Mouse (Mus musculus) heart, adult 2 months (tissue): ENCODE results near the gene Nop56. TPM values are rescaled to one million over a fixed set of nuclear protein-coding genes. Genes with fewer than 3 reads are reported as not detected.

Experiments used
- DNase-seq, 2 experiments: peaks; one replicate each; pipeline ENCODE4 v3.0.0; 2021
- H3K27ac ChIP-seq: fragments of 200-600 bp; 2 replicates; pipeline ENCODE4 v1.8.1; 2022
- H3K27me3 ChIP-seq: fragments of 200-500 bp; 2 replicates; pipeline ENCODE4 v1.6.1; 2012; ENCODE audit warnings: mild to moderate bottlenecking, low read length, inconsistent platforms, mixed read lengths; ENCODE audit not compliant: control insufficient read depth, insufficient read depth
- H3K36me3 ChIP-seq: fragments of 200-500 bp; 2 replicates; pipeline ENCODE4 v1.6.1; 2012; ENCODE audit warnings: low read length, inconsistent platforms; ENCODE audit not compliant: control insufficient read depth, insufficient read depth
- H3K4me1 ChIP-seq: fragments of 200-500 bp; 2 replicates; pipeline ENCODE4 v1.6.1; 2011; ENCODE audit warnings: low read length; ENCODE audit not compliant: control insufficient read depth, insufficient read depth
- H3K4me3 ChIP-seq: fragments of 200-600 bp; 2 replicates; pipeline ENCODE4 v1.8.1; 2022
- H3K79me2 ChIP-seq: fragments of 200-500 bp; replicated peaks from 2 replicates; pipeline ENCODE4 v1.6.1; 2012; ENCODE audit warnings: mild to moderate bottlenecking, inconsistent platforms, low read length, moderate library complexity, mixed read lengths; ENCODE audit not compliant: control insufficient read depth, insufficient read depth
- H3K9ac ChIP-seq: fragments of 200-500 bp; 2 replicates; pipeline ENCODE4 v1.6.1; 2012; ENCODE audit warnings: low read depth, mild to moderate bottlenecking, control low read depth, inconsistent platforms, low read length, mixed read lengths
- CTCF ChIP-seq: fragments of 200-600 bp; IDR thresholded peaks from 2 replicates; pipeline ENCODE4 v1.8.1; 2022; ENCODE audit warnings: antibody characterized with exemption, mild to moderate bottlenecking, moderate library complexity
- EP300 ChIP-seq: fragments of 200-500 bp; IDR thresholded peaks from 2 replicates; pipeline ENCODE4 v1.6.1; 2011; ENCODE audit warnings: low read depth, low read length, control low read depth; ENCODE audit not compliant: insufficient read depth
- POLR2A ChIP-seq: fragments of 200-500 bp; IDR thresholded peaks from 2 replicates; pipeline ENCODE4 v1.6.1; 2011; ENCODE audit warnings: mild to moderate bottlenecking, low read depth, low read length, control low read depth; ENCODE audit not compliant: insufficient read depth
- WGBS: fragments of 180-500 bp; shearing (Covaris S2); methylation state at CpG from one replicate; pipeline ENCODE4 v1.1.7; 2018; 5-methylcytosine and 5-hydroxymethylcytosine counted together
- intact Hi-C: fragments of 180-260 bp; cut with DNase I; formaldehyde crosslinking; loops from one replicate; pipeline ENCODE4 v1.15.1; 2025
- long read RNA-seq: library from polyadenylated mRNA; stranded (forward); transcript quantifications from one replicate; pipeline ENCODE4 v2.0.0, GENCODE M21; 2021
- polyA plus RNA-seq: library from polyadenylated mRNA; depleted of rRNA; stranded (reverse); fragments of >200 nt; gene quantifications from 2 replicates; pipeline ENCODE4 v1.2.3, GENCODE M21; 2012; rRNA removed
- total RNA-seq, 2 experiments: library from RNA; stranded (reverse); gene quantifications; 2 replicates each; pipeline ENCODE4 v1.2.3; 2021

Gene Nop56
- total RNA-seq: 10 to 100 TPM; 28.7 to 29.7 TPM
- polyA plus RNA-seq: 27.2 and 47.5 TPM in 2 replicates
- long read RNA-seq, transcript Nop56-202 (12 exons, 1,877 nt): major isoform, 5 of 8 reads
- long read RNA-seq, partial matches to known transcripts: 2 of 8 reads
- long read RNA-seq, other reads (novel, unspliced or antisense): 1 of 8 reads

- WGBS: under 1% methylated on average over 68 of the region's 68 CpGs
- H3K9ac ChIP-seq: peak within 1 kb of the TSS; percentile 72
- no peaks in the 10 kb centered on the region for H3K27me3 ChIP-seq
- peak; percentile 62 for TF ChIP-seq CTCF
- peak; percentile 87 for TF ChIP-seq EP300
- TF ChIP-seq POLR2A: peak; percentile 100
- H3K27ac ChIP-seq: peak within 1 kb of the TSS; percentile 91
- peaks cover 1% of the 10 kb centered on the region; the same call in 1 of the 2 replicates for H3K79me2 ChIP-seq
- peak within 1 kb of the TSS; percentile 97 for H3K4me3 ChIP-seq
- H3K4me1 ChIP-seq: peaks cover 2% of the 10 kb centered on the region
- intact Hi-C loops: loop anchor here (1.0 to 5.0 kb wide), 3 partner anchors 10 to 97 kb away; partner anchors contain the start of genes Ebf4, Idh3b and Snrpb
- peak; percentile 99 for DNase-seq
- H3K36me3 ChIP-seq: 0 out of 2 replicates have a peak, but pooled peaks cover 2% of the 10 kb centered on the region
Observed at GRCm38 (mm10) chr2:130274149-130274861, at the start of gene Nop56. Nop56 (plus strand) TSS chr2:130274430.

- Histone ChIP-seq H3K27ac (no peak overlapping the region), H3K27me3 (no peaks in the 10 kb centered on the region), H3K36me3 (no peaks in the 10 kb centered on the region), H3K4me1 (no peaks in the 10 kb centered on the region), H3K4me3 (no peak overlapping the region), H3K9ac (no peak overlapping the region), H3K79me2 (no peaks in the 10 kb centered on the region)
- DNase-seq: no peak
- WGBS: 48% methylated on average over 9 of the region's 9 CpGs
- intact Hi-C loops: loop anchor here (2.0 kb wide), 1 partner anchor 178 kb away; no protein-coding TSS in a partner anchor
- no peak for TF ChIP-seq POLR2A
- TF ChIP-seq EP300: no peak
- peak; percentile 71 for TF ChIP-seq CTCF
Observed at GRCm38 (mm10) chr2:130246912-130247311, 27.3 kb upstream of the Nop56 start.

GRCm38 (mm10) chr2:130248226-130248625, 26.0 kb upstream of the Nop56 start:
- DNase-seq: no peak
- Histone ChIP-seq H3K27ac (no peak overlapping the region), H3K4me3 (no peak overlapping the region), H3K27me3 (no peaks in the 10 kb centered on the region), H3K36me3 (no peaks in the 10 kb centered on the region), H3K79me2 (no peaks in the 10 kb centered on the region), H3K4me1 (no peaks in the 10 kb centered on the region), H3K9ac (no peak overlapping the region)
- TF ChIP-seq POLR2A: no peak
- WGBS: 49% methylated on average over 7 of the region's 7 CpGs
- intact Hi-C loops: no loop called here

- TF ChIP-seq CTCF: no peak
- TF ChIP-seq EP300: no peak
- no peak for TF ChIP-seq POLR2A
- no peaks in the 10 kb centered on the region for H3K4me1 ChIP-seq
- no peak overlapping the region for H3K9ac ChIP-seq
- H3K79me2 ChIP-seq: no peaks in the 10 kb centered on the region
- no peaks in the 10 kb centered on the region for H3K27me3 ChIP-seq
- no peaks in the 10 kb centered on the region for H3K36me3 ChIP-seq
- no peak overlapping the region for H3K4me3 ChIP-seq
- 69% methylated on average over 4 of the region's 4 CpGs for WGBS
- no peak overlapping the region for H3K27ac ChIP-seq
- intact Hi-C loops: no loop called here
- no peak for DNase-seq
Observed at GRCm38 (mm10) chr2:130256762-130257161, 17.5 kb upstream of the Nop56 start.

GRCm38 (mm10) chr2:130260822-130261221, 13.4 kb upstream of the Nop56 start:
- H3K4me3 ChIP-seq: no peak overlapping the region
- H3K9ac ChIP-seq: no peak overlapping the region
- DNase-seq: no peak
- no peaks in the 10 kb centered on the region for H3K36me3 ChIP-seq
- WGBS: 74% methylated on average over 4 of the region's 4 CpGs
- no peaks in the 10 kb centered on the region for H3K27me3 ChIP-seq
- H3K79me2 ChIP-seq: no peaks in the 10 kb centered on the region
- no peak for TF ChIP-seq CTCF
- TF ChIP-seq POLR2A: no peak
- no peak for TF ChIP-seq EP300
- intact Hi-C loops: no loop called here
- H3K27ac ChIP-seq: no peak overlapping the region
- H3K4me1 ChIP-seq: no peaks in the 10 kb centered on the region

GRCm38 (mm10) chr2:130261914-130262313, 12.3 kb upstream of the Nop56 start:
- H3K36me3 ChIP-seq: no peaks in the 10 kb centered on the region
- H3K27ac ChIP-seq: no peak overlapping the region
- TF ChIP-seq CTCF: no peak
- no peak for TF ChIP-seq POLR2A
- TF ChIP-seq EP300: no peak
- H3K4me3 ChIP-seq: no peak overlapping the region
- intact Hi-C loops: no loop called here
- WGBS: 71% methylated on average over 2 of the region's 2 CpGs
- H3K9ac ChIP-seq: no peak overlapping the region
- H3K79me2 ChIP-seq: no peaks in the 10 kb centered on the region
- DNase-seq: no peak
- H3K4me1 ChIP-seq: no peaks in the 10 kb centered on the region
- H3K27me3 ChIP-seq: no peaks in the 10 kb centered on the region
